Mouse (Mus musculus) liver, embryonic 15.5 days (tissue): Measurements from ENCODE around the gene Gid4. TPM values are rescaled to one million over a fixed set of nuclear protein-coding genes. Genes with fewer than 3 reads are reported as not detected.

Experiments used
- ATAC-seq: fragments of 200-750 bp; cut with Nextera tagmentation; 2 replicates; pipeline ENCODE4 v1.8.0; 2017; ENCODE audit warnings: moderate number of reproducible peaks, mild to moderate bottlenecking, moderate library complexity; ENCODE audit not compliant: insufficient read depth
- H3K27ac ChIP-seq: fragments of 300-500 bp; sonication (generic); replicated peaks from 2 replicates; pipeline ENCODE4 v1.5.1; 2015; ENCODE audit warnings: mild to moderate bottlenecking, inconsistent platforms
- H3K27me3 ChIP-seq: fragments of 300-500 bp; sonication (generic); 2 replicates; pipeline ENCODE4 v1.6.1; 2015; ENCODE audit warnings: mild to moderate bottlenecking, inconsistent platforms
- H3K36me3 ChIP-seq: fragments of 300-500 bp; sonication (generic); replicated peaks from 2 replicates; pipeline ENCODE4 v1.6.1; 2015; ENCODE audit warnings: moderate library complexity, mild to moderate bottlenecking, inconsistent platforms
- H3K4me1 ChIP-seq: fragments of 300-500 bp; sonication (generic); replicated peaks from 2 replicates; pipeline ENCODE4 v1.6.1; 2015; ENCODE audit warnings: inconsistent platforms
- H3K4me2 ChIP-seq: fragments of 300-500 bp; sonication (generic); 2 replicates; pipeline ENCODE4 v1.6.1; 2015; ENCODE audit warnings: moderate library complexity, mild to moderate bottlenecking, inconsistent platforms
- H3K4me3 ChIP-seq: fragments of 300-500 bp; sonication (generic); replicated peaks from 2 replicates; pipeline ENCODE4 v1.5.1; 2015; ENCODE audit warnings: mild to moderate bottlenecking, inconsistent platforms
- H3K9ac ChIP-seq: fragments of 300-500 bp; sonication (generic); 2 replicates; pipeline ENCODE4 v1.6.1; 2015; ENCODE audit warnings: moderate library complexity, mild to moderate bottlenecking, inconsistent platforms
- H3K9me3 ChIP-seq: fragments of 300-500 bp; sonication (generic); replicated peaks from 2 replicates; pipeline ENCODE4 v1.6.1; 2016; ENCODE audit warnings: inconsistent platforms
- WGBS: fragments of 180-500 bp; shearing (Covaris S2); methylation state at CpG from one replicate; pipeline ENCODE4 v1.1.7; 2015; ENCODE audit warnings: mixed read lengths; ENCODE audit not compliant: insufficient replicate concordance; 5-methylcytosine and 5-hydroxymethylcytosine counted together
- polyA plus RNA-seq: library from polyadenylated mRNA; unstranded; fragments of >200 nt; fragmentation: Nextera tagmentation; extraction: Ambion mirVana; gene quantifications from 2 replicates; pipeline ENCODE4 v1.2.1, GENCODE M21; 2015

Gid4 gene
- 9.4 and 9.7 TPM in 2 replicates for polyA plus RNA-seq

- peak within 1 kb of the TSS; percentile 91 for H3K9ac ChIP-seq
- H3K27me3 ChIP-seq = no peaks in the 10 kb centered on the region
- WGBS = under 1% methylated on average over 79 of the region's 81 CpGs
- H3K4me1 ChIP-seq = peaks cover 42% of the 10 kb centered on the region
- peak within 1 kb of the TSS; percentile 92 for H3K4me3 ChIP-seq
- H3K36me3 ChIP-seq = no peaks in the 10 kb centered on the region
- H3K9me3 ChIP-seq = no peaks in the 10 kb centered on the region
- H3K4me2 ChIP-seq = peak within 1 kb of the TSS; percentile 97
- peak; percentile 95 for ATAC-seq
- peak within 1 kb of the TSS; percentile 88 for H3K27ac ChIP-seq
These were observed at the start of gene Gid4 for GRCm38 (mm10) chr11:60416963-60417716. Gid4 (plus strand) TSS chr11:60417145.

- Histone ChIP-seq H3K36me3 (no peaks in the 10 kb centered on the region), H3K4me3 (no peak overlapping the region), H3K4me2 (no peak overlapping the region), H3K27ac (no peak overlapping the region), H3K27me3 (peaks cover 12% of the 10 kb centered on the region; the same call in 1 of the 2 replicates), H3K9ac (no peak overlapping the region), H3K4me1 (no peaks in the 10 kb centered on the region), H3K9me3 (no peaks in the 10 kb centered on the region)
- WGBS = 52% methylated on average over 3 of the region's 3 CpGs
- no peak for ATAC-seq
These were observed 49.7 kb upstream of the Gid4 start for GRCm38 (mm10) chr11:60367256-60367655.

GRCm38 (mm10) chr11:60368909-60369308 is 48.0 kb upstream of the Gid4 start:
- Histone ChIP-seq H3K27me3 (peaks cover 12% of the 10 kb centered on the region; the same call in 1 of the 2 replicates), H3K9me3 (no peaks in the 10 kb centered on the region), H3K4me3 (no peak overlapping the region), H3K27ac (no peak overlapping the region), H3K36me3 (no peaks in the 10 kb centered on the region), H3K9ac (no peak overlapping the region), H3K4me1 (no peaks in the 10 kb centered on the region), H3K4me2 (no peak overlapping the region)
- ATAC-seq = no peak
- WGBS = 58% methylated on average over 4 of the region's 4 CpGs

GRCm38 (mm10) chr11:60369448-60369847 is 47.5 kb upstream of the Gid4 start:
- Histone ChIP-seq H3K27ac (no peak overlapping the region), H3K4me2 (no peak overlapping the region), H3K27me3 (peaks cover 12% of the 10 kb centered on the region; the same call in 1 of the 2 replicates), H3K4me3 (no peak overlapping the region), H3K36me3 (no peaks in the 10 kb centered on the region), H3K4me1 (no peaks in the 10 kb centered on the region), H3K9ac (no peak overlapping the region), H3K9me3 (no peaks in the 10 kb centered on the region)
- 63% methylated on average over 4 of the region's 4 CpGs for WGBS
- no peak for ATAC-seq

GRCm38 (mm10) chr11:60370431-60370830 is 46.5 kb upstream of the Gid4 start:
- Histone ChIP-seq H3K4me3 (no peak overlapping the region), H3K36me3 (no peaks in the 10 kb centered on the region), H3K9ac (no peak overlapping the region), H3K27ac (no peak overlapping the region), H3K9me3 (no peaks in the 10 kb centered on the region), H3K4me1 (no peaks in the 10 kb centered on the region), H3K27me3 (peaks cover 12% of the 10 kb centered on the region; the same call in 1 of the 2 replicates), H3K4me2 (no peak overlapping the region)
- no peak for ATAC-seq
- 73% methylated on average over 13 of the region's 13 CpGs for WGBS

GRCm38 (mm10) chr11:60374481-60374880 is 42.5 kb upstream of the Gid4 start:
- H3K9me3 ChIP-seq = no peaks in the 10 kb centered on the region
- no peaks in the 10 kb centered on the region for H3K4me1 ChIP-seq
- no peaks in the 10 kb centered on the region for H3K36me3 ChIP-seq
- no peak overlapping the region for H3K4me3 ChIP-seq
- WGBS = 70% methylated on average over 6 of the region's 6 CpGs
- no peak for ATAC-seq
- H3K4me2 ChIP-seq = no peak overlapping the region
- no peak overlapping the region for H3K9ac ChIP-seq
- no peaks in the 10 kb centered on the region for H3K27me3 ChIP-seq
- no peak overlapping the region for H3K27ac ChIP-seq

- peaks cover 25% of the 10 kb centered on the region for H3K27me3 ChIP-seq
- no peak overlapping the region for H3K4me2 ChIP-seq
- WGBS = 75% methylated on average over 6 of the region's 6 CpGs
- no peaks in the 10 kb centered on the region for H3K36me3 ChIP-seq
- H3K4me3 ChIP-seq = no peak overlapping the region
- H3K4me1 ChIP-seq = no peaks in the 10 kb centered on the region
- no peaks in the 10 kb centered on the region for H3K9me3 ChIP-seq
- H3K9ac ChIP-seq = no peak overlapping the region
- ATAC-seq = no peak
- H3K27ac ChIP-seq = no peak overlapping the region
These were observed 33.4 kb upstream of the Gid4 start for GRCm38 (mm10) chr11:60383518-60383917.

- H3K4me3 ChIP-seq = no peak overlapping the region
- H3K4me1 ChIP-seq = no peaks in the 10 kb centered on the region
- H3K9ac ChIP-seq = no peak overlapping the region
- no peaks in the 10 kb centered on the region for H3K9me3 ChIP-seq
- WGBS = 23% methylated on average over 16 of the region's 16 CpGs
- H3K36me3 ChIP-seq = no peaks in the 10 kb centered on the region
- H3K27me3 ChIP-seq = peaks cover 25% of the 10 kb centered on the region
- no peak overlapping the region for H3K27ac ChIP-seq
- H3K4me2 ChIP-seq = no peak overlapping the region
- ATAC-seq = no peak
These were observed 32.1 kb upstream of the Gid4 start for GRCm38 (mm10) chr11:60384762-60385421.

GRCm38 (mm10) chr11:60385946-60386345 is 31.0 kb upstream of the Gid4 start:
- Histone ChIP-seq H3K9ac (no peak overlapping the region), H3K9me3 (no peaks in the 10 kb centered on the region), H3K27me3 (peaks cover 25% of the 10 kb centered on the region), H3K4me1 (no peaks in the 10 kb centered on the region), H3K4me2 (no peak overlapping the region), H3K27ac (no peak overlapping the region), H3K4me3 (no peak overlapping the region), H3K36me3 (no peaks in the 10 kb centered on the region)
- ATAC-seq = no peak
- 62% methylated on average over 5 of the region's 5 CpGs for WGBS

- H3K9ac ChIP-seq = no peak overlapping the region
- H3K36me3 ChIP-seq = no peaks in the 10 kb centered on the region
- H3K27me3 ChIP-seq = peaks cover 25% of the 10 kb centered on the region
- no peak overlapping the region for H3K4me2 ChIP-seq
- no peak overlapping the region for H3K4me3 ChIP-seq
- ATAC-seq = no peak
- H3K9me3 ChIP-seq = no peaks in the 10 kb centered on the region
- no peak overlapping the region for H3K27ac ChIP-seq
- 58% methylated on average over 2 of the region's 2 CpGs for WGBS
- no peaks in the 10 kb centered on the region for H3K4me1 ChIP-seq
These were observed 29.0 kb upstream of the Gid4 start for GRCm38 (mm10) chr11:60387944-60388343.

- Histone ChIP-seq H3K4me1 (no peaks in the 10 kb centered on the region), H3K9ac (no peak overlapping the region), H3K4me3 (no peak overlapping the region), H3K9me3 (no peaks in the 10 kb centered on the region), H3K27ac (no peak overlapping the region), H3K27me3 (no peaks in the 10 kb centered on the region), H3K4me2 (no peak overlapping the region), H3K36me3 (no peaks in the 10 kb centered on the region)
- 67% methylated on average over 6 of the region's 6 CpGs for WGBS
- ATAC-seq = no peak
These were observed 25.6 kb upstream of the Gid4 start for GRCm38 (mm10) chr11:60391346-60391745.
